Mouse (Mus musculus) heart, adult 9 months (tissue): Measurements from ENCODE around the gene Smarca2.

Experiments
- DNase-seq, 2 experiments: peaks; one replicate each; pipeline ENCODE4 v3.0.0; 2022; ENCODE audit warnings: low spot score in 2 of 2

Smarca2 gene

DNA sequence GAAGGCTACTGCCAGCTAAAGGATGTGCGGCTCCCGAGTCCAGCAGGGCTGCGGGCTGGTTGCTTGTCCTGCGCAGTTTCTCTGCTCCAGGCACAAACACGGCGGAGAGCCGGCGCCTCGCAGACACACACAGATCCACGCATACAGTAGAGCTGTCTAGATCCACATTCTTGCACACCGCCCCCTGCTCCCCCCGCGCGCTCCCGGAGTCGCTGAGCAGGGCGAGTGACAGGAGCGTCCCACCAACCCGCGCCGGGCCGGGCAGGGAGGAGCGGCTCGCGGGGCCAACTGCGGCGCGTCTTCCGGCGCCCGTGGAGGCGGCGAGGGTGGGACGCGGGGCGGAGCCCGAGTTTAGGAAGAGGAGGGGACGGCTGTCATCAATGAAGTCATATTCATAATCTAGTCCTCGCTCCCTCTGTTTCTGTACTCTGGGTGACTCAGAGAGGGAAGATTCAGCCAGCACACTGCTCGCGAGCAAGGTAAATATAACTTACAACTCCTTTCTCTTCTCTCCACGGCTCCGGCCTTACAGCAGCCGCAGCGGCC, at the start of gene Smarca2:
Gene Smarca2, plus strand, starts transcription at position 296 of the 546 bp plus-strand sequence.
- DNase-seq, result peak; percentile 97

GRCm38 (mm10) chr19:26564850-26565249, 40.0 kb upstream of the Smarca2 start:
- no peak for DNase-seq

DNA sequence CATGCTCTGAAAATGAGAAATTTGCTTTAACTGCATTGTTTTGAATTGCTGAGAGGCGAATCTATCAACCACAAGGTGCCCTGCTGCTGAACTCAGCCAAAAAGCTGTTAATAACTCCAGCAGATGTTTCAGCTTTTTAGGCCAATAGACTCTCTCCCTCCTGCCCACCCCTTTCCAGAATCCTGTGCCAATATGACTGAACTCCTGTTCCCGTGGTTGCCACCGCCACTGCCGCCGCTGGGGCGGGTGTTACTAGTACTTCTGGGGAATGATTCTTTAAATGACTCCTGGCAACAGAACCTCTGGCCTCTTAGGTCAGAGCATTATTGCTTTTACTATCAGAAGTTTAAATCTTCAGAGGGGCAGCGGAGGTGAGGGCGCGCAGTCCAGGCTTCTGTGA, 38.7 kb upstream of the Smarca2 start:
- DNase-seq, result peak in 1 of 2 experiments; percentile 6

DNA sequence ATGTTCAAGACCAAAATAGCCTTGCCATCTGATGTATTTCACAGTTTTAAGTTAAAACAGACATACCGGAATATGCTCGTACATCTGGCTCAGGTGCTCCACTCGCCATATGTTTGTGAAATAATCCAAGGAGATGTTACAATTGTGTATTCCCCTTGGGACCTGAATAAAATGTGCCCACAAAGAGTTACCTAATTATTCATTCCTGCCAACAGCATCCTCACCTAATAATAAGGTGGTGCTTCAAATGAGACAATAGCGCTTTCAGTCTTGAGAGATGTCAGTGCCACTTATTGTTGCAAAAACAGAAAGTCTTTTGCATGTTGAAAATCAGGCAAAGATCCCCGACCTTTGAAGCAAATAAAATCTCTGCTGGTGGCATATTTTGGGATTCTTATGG, 36.6 kb upstream of the Smarca2 start:
- no peak for DNase-seq

- no peak for DNase-seq
Measured at GRCm38 (mm10) chr19:26568941-26569340, 35.9 kb upstream of the Smarca2 start.

DNA sequence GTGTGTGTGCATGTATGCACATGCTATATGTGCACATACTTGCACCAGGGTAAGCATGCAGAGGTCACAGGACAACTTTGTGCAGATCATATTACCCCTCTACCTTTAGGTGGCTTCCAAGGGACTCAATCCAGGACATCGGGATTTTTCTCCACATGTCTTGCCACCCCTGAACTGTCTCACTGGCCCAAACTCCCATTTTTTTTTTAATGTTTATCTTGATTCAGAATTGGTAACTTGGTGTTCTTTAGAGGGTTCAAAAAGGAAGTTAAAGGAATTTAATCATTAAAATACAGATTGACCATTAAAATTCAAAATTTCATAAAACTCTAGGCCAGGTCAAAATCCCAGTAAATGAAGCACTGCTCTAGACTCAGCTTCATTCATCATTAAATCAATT, 35.4 kb upstream of the Smarca2 start:
- DNase-seq, result no peak

DNA sequence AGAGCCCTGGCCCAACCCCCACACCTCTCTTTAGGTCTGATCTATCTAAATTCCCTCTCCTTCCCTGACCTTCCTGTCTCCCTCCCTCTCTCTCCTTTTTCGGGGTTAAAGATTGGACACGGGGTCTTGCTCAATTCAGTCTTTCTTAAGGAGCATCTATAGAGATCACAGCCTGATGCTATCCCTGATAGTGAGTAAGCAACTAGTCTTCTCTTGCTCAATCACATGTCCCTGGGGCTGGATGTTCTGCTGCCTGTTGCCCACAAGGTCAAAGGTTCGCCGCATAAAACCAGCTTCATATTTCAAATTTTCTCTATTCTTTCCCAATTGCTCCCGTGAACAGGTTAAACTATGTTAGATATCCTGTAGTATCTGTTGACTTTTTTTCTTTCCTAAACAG, 25.2 kb upstream of the Smarca2 start:
- DNase-seq, result no peak

GRCm38 (mm10) chr19:26580061-26580460, 24.8 kb upstream of the Smarca2 start:
- no peak for DNase-seq

GRCm38 (mm10) chr19:26594661-26595060, 10.2 kb upstream of the Smarca2 start:
- no peak for DNase-seq

DNA sequence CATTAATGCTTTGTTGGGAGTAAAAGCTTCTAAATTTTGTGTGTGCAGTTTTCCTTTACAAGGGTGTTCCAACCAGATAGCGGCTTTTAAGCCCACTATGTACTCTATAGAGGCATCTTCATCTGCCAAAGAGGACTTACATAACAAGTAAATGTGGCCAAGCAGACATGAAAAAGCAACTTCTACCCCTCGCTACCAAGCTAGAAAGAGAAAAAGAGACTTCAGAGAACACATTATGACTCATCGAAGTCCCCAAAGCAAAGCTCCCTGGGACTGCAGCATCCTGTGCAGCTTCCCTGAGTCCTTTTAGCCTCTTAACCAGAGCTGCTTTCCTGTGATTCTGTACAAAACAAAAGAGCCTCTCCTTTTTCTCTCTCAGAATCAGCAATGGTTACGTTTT, 3.4 kb upstream of the Smarca2 start:
- no peak for DNase-seq

DNA sequence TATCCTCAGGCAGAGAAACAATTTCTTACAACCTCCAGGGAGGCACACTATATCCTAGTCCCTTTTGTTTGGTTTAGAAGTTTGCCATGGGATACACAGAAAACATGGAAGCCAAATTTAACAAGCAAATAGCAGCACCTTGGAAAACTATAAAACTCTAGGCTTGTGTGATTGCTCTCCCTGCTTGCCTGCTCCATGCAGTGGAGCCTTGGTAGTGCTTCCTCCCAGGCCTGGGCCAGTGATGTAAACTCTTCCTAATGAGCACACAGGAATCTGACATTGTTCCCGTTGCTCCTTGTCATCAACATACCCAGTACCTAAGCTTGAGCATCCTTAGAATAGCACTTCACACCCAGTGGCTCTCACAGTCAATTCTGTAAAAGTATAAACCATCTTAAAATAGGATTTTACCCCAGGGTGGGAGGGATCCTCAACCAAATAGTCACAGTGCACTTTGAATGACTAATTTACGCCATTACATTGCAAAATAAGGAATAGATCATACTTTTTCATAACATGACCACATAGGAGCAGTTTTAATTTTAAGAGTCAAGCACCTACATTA, 1.5 kb upstream of the Smarca2 start:
- no peak for DNase-seq

GRCm38 (mm10) chr19:26603906-26604754, 720 bp upstream of the Smarca2 start:
- DNase-seq, result no peak

DNA sequence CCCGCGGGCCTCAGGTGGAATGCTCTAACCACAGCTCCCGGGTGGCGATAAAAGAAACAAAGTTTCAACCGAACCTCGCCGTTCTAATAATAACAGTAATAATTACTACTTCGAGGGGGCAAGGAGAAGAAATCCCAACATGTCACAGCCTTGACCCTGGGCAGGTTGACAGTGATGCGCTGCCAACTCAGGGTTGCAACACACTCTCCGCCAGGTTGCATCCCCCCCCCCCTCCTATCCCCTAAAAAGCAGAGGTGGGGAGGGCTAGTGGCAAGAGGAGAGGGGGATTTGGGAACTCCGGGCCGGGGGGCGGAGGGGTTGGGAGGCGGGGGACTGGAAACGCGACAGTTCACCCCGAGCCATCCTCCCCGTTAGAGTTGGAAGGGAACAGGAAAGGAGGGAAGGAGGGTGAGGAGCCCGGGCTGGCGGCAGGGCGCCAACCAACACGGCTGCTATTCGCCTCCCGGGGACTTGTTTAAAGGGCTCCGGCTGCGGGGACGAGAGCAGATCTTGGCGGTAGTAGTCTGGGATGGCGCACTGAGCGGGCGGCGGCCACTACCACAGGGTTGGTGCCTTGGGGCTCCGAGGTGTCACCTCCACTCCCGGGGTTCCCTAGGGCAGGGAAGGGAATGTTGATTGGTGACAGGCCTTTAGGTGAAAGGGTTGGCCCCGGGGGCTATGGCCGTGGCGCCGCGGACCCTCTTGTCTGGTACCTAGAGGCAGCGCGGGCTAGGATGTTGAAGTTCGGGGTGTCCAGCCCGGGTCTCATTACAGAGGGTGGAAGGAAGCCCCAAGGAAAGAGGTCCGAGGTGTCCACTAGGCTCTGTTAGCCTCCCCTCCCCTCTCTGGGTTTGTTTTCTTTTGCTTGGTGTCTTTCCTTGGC, 829 bp downstream of the Smarca2 start:
- DNase-seq, result peak; percentile 56 to 57

DNA sequence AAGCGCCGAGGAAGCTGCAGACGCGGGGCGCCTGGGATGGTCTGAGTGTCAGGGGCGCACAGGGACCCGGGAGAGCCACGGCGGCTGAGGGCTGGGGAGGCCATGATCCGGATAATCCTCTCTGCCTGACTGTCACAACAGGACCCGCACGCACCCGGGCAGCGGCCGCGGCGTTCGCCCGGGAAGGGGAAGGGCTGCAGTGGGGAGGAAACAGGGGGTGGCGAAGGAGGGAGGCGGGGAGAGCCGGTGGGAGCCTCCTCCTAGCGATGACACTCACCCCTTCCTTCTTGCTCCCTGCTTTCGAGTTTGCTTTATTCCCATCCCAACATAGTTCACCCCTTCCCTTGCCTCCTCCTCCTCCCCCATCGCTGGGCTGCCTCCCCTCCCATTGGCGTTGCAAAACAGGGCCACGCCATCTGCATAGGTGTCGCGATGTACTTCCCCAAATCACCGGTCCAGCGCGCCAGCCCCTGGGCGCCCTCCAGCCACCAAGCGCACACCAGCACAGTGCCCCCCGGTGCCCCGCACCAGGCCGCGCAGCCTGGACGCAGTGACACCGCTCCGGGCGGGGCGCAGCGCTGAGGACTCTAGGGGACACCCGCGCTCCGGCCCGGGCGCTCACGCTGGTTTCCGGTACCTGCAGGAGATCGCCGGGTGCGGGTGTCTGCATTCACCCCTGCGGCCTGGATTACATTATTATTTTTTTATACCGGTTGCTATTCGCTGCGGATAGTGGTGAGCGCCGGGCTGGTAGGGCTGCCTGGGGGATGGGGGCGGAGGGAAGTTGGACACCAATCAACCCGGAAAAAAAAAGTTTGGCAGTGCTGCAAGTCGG, 1.7 kb downstream of the Smarca2 start:
- DNase-seq, result peak; percentile 70 to 79

DNA sequence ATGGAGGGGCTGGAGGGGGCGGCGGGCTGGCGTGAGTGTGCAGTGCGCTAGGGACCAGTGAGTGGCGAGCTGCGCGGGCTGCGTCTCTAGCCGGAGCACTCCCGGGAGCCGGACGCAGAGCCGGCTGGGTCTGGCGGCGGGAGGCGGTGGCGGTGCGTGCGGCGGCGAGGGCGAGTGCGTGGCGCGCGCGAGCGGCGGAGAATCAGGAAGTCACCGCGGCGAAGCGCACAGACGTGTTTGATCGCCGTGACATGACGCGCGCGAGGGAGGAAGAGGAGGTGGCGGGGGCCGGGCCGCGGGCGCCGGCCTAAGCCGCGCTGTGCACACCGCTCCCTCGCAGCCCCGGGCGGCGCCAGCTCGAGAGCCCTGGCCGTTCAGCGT, 2.3 kb downstream of the Smarca2 start:
- peak in 1 of 2 experiments; percentile 70 for DNase-seq

- peak; percentile 58 to 59 for DNase-seq
Measured at GRCm38 (mm10) chr19:26607551-26608433, 2.9 kb downstream of the Smarca2 start.

- no peak for DNase-seq
Measured at GRCm38 (mm10) chr19:26608434-26608812, 3.6 kb downstream of the Smarca2 start.

- DNase-seq, result no peak
Measured at GRCm38 (mm10) chr19:26609637-26610036, 4.8 kb downstream of the Smarca2 start.

DNA sequence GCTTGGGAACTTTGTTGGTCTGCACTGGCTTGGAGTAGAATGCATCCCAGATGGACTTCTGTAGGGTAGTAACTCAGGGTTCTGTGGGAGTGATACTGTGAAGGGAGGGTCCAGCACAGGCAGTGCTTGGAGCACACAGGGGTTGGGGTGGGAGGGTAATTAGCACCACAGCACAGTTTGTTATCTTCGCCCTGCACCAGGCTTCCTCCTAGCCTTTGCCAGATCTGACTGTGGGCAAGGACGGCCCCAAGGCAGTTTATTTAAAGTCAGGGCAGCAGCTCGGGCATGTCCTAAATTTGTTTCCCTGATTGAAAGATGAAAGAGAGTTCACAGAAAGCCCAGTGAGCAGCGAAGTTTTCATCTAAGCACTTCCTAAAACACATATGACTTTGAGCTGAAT, 8.1 kb downstream of the Smarca2 start:
- no peak for DNase-seq

- peak; percentile 45 to 60 for DNase-seq
Measured at GRCm38 (mm10) chr19:26613665-26614064, 8.8 kb downstream of the Smarca2 start.
